Mouse (Mus musculus) forebrain, embryonic 16.5 days (tissue): ENCODE data around the gene Smarcc2. TPM values are rescaled to one million over a fixed set of nuclear protein-coding genes. Genes with fewer than 3 reads are reported as not detected.
A peak's percentile ranks its signal among the peaks of the same experiment; 100 is the strongest.

Experiments used
- ATAC-seq: fragments of 200-750 bp; cut with Nextera tagmentation; 2 replicates; pipeline ENCODE4 v1.8.0; 2017; ENCODE audit warnings: mild to moderate bottlenecking, moderate library complexity
- H3K27ac ChIP-seq: fragments of 300-500 bp; sonication (generic); 2 replicates; pipeline ENCODE4 v1.5.1; 2014; ENCODE audit warnings: low read length, control low read depth
- H3K27me3 ChIP-seq: fragments of 300-500 bp; sonication (generic); replicated peaks from 2 replicates; pipeline ENCODE4 v1.6.1; 2014; ENCODE audit warnings: low read length; ENCODE audit not compliant: control insufficient read depth, insufficient read depth
- H3K36me3 ChIP-seq: fragments of 300-500 bp; sonication (generic); 2 replicates; pipeline ENCODE4 v1.6.1; 2014; ENCODE audit not compliant: control insufficient read depth, insufficient read depth
- H3K4me1 ChIP-seq: fragments of 300-500 bp; sonication (generic); replicated peaks from 2 replicates; pipeline ENCODE4 v1.6.1; 2014; ENCODE audit warnings: low read length; ENCODE audit not compliant: control insufficient read depth, insufficient read depth
- H3K4me2 ChIP-seq: fragments of 300-500 bp; sonication (generic); 2 replicates; pipeline ENCODE4 v1.6.1; 2014; ENCODE audit warnings: mild to moderate bottlenecking, low read length, control low read depth
- H3K4me3 ChIP-seq: fragments of 300-500 bp; sonication (generic); replicated peaks from 2 replicates; pipeline ENCODE4 v1.5.1; 2014; ENCODE audit warnings: mild to moderate bottlenecking, low read length, control low read depth
- H3K9ac ChIP-seq: fragments of 300-500 bp; sonication (generic); replicated peaks from 2 replicates; pipeline ENCODE4 v1.6.1; 2014; ENCODE audit warnings: low read depth, low read length, control low read depth
- H3K9me3 ChIP-seq: fragments of 300-500 bp; sonication (generic); 2 replicates; pipeline ENCODE4 v1.6.1; 2016; ENCODE audit warnings: low read length; ENCODE audit not compliant: control insufficient read depth
- WGBS: fragments of 180-500 bp; shearing (Covaris S2); extraction: QIAGEN DNeasy Blood & Tissue Kit; methylation state at CpG from one replicate; pipeline ENCODE4 v1.1.7; 2014; 5-methylcytosine and 5-hydroxymethylcytosine counted together
- polyA plus RNA-seq: library from polyadenylated mRNA; unstranded; fragments of >200 nt; fragmentation: Nextera tagmentation; extraction: Ambion mirVana; gene quantifications from 2 replicates; pipeline ENCODE4 v1.2.1, GENCODE M21; 2015

The Smarcc2 gene
- 215 and 217 TPM in 2 replicates for polyA plus RNA-seq

GRCm38 (mm10) chr10:128458719-128459408 lies at the start of gene Smarcc2:
Gene Smarcc2, plus strand, starts transcription at chr10:128459248.
- Histone ChIP-seq H3K9me3 (no peaks in the 10 kb centered on the region), H3K4me3 (peak within 1 kb of the TSS; percentile 86), H3K27ac (peak within 1 kb of the TSS; percentile 95), H3K4me2 (peak within 1 kb of the TSS; percentile 94), H3K36me3 (peaks cover 12% of the 10 kb centered on the region), H3K9ac (peak within 1 kb of the TSS; percentile 95), H3K4me1 (peaks cover 10% of the 10 kb centered on the region), H3K27me3 (no peaks in the 10 kb centered on the region)
- under 1% methylated on average over 75 of the region's 86 CpGs for WGBS
- peak; percentile 76 for ATAC-seq

GRCm38 (mm10) chr10:128409692-128410559 lies 49.1 kb upstream of the Smarcc2 start:
- 5% methylated on average over 36 of the region's 36 CpGs for WGBS
- H3K4me3 ChIP-seq, result peak overlapping the region; percentile 89
- ATAC-seq, result peak; percentile 90

GRCm38 (mm10) chr10:128410560-128410845 lies 48.5 kb upstream of the Smarcc2 start:
- peaks cover 40% of the 10 kb centered on the region for H3K4me1 ChIP-seq
- H3K4me2 ChIP-seq, result peak overlapping the region; percentile 88
- peaks cover 3% of the 10 kb centered on the region; the same call in 1 of the 2 replicates for H3K36me3 ChIP-seq
- H3K9ac ChIP-seq, result no peak overlapping the region
- no peaks in the 10 kb centered on the region for H3K27me3 ChIP-seq
- 0 out of 2 replicates have a peak overlapping the region, but pooled peaks have one; percentile 8 for H3K27ac ChIP-seq
- 25% methylated on average over 4 of the region's 4 CpGs for WGBS
- no peak for ATAC-seq
- no peaks in the 10 kb centered on the region for H3K9me3 ChIP-seq
- H3K4me3 ChIP-seq, result no peak overlapping the region; the same call in 1 of the 2 replicates

More at GRCm38 (mm10) chr10:128409692-128410559, 49.1 kb upstream of the Smarcc2 start:
- peaks cover 40% of the 10 kb centered on the region for H3K4me1 ChIP-seq
- no peaks in the 10 kb centered on the region for H3K9me3 ChIP-seq
- no peaks in the 10 kb centered on the region for H3K27me3 ChIP-seq
- no peaks in the 10 kb centered on the region for H3K36me3 ChIP-seq
- H3K9ac ChIP-seq, result peak overlapping the region; percentile 89
- H3K27ac ChIP-seq, result peak overlapping the region; percentile 90
- H3K4me2 ChIP-seq, result peak overlapping the region; percentile 88

- ATAC-seq, result peak; percentile 86
- under 1% methylated on average over 48 of the region's 50 CpGs for WGBS
- peak within 1 kb of the TSS; percentile 95 for H3K27ac ChIP-seq
Observed at GRCm38 (mm10) chr10:128411211-128412054, 47.6 kb upstream of the Smarcc2 start, which contains the start of the genes Nabp2 and Rnf41. Gene Nabp2, minus strand, starts transcription at chr10:128411492. Gene Rnf41, plus strand, starts transcription at chr10:128411657.

GRCm38 (mm10) chr10:128412055-128412381 lies 47.0 kb upstream of the Smarcc2 start:
- Histone ChIP-seq H3K9ac (peak overlapping the region; percentile 79), H3K4me2 (peak overlapping the region; percentile 84), H3K4me1 (peaks cover 40% of the 10 kb centered on the region), H3K27ac (peak overlapping the region; percentile 95), H3K36me3 (peaks cover 17% of the 10 kb centered on the region), H3K27me3 (no peaks in the 10 kb centered on the region), H3K4me3 (peak overlapping the region; percentile 77), H3K9me3 (no peaks in the 10 kb centered on the region)
- no peak for ATAC-seq
- WGBS, result under 1% methylated on average over 14 of the region's 14 CpGs

More at GRCm38 (mm10) chr10:128411211-128412054, 47.6 kb upstream of the Smarcc2 start, which contains the start of the genes Nabp2 and Rnf41:
- peak within 1 kb of the TSS; percentile 79 for H3K9ac ChIP-seq
- no peaks in the 10 kb centered on the region for H3K9me3 ChIP-seq
- H3K27me3 ChIP-seq, result no peaks in the 10 kb centered on the region
- H3K4me2 ChIP-seq, result peak within 1 kb of the TSS; percentile 88
- peaks cover 12% of the 10 kb centered on the region for H3K36me3 ChIP-seq
- peak within 1 kb of the TSS; percentile 77 for H3K4me3 ChIP-seq
- H3K4me1 ChIP-seq, result peaks cover 40% of the 10 kb centered on the region

- Histone ChIP-seq H3K27me3 (no peaks in the 10 kb centered on the region), H3K36me3 (peaks cover 17% of the 10 kb centered on the region), H3K9me3 (no peaks in the 10 kb centered on the region), H3K9ac (peak overlapping the region; percentile 79), H3K4me2 (peak overlapping the region; percentile 84), H3K4me1 (peaks cover 40% of the 10 kb centered on the region), H3K4me3 (peak overlapping the region; percentile 77), H3K27ac (no peak overlapping the region; the same call in 1 of the 2 replicates)
- 40% methylated on average over 1 of the region's 1 CpGs for WGBS
- no peak for ATAC-seq
Observed at GRCm38 (mm10) chr10:128412558-128412957, 46.5 kb upstream of the Smarcc2 start.

GRCm38 (mm10) chr10:128413076-128413475 lies 46.0 kb upstream of the Smarcc2 start:
- no peak overlapping the region; the same call in 1 of the 2 replicates for H3K4me3 ChIP-seq
- peak overlapping the region; percentile 84 for H3K4me2 ChIP-seq
- ATAC-seq, result no peak
- WGBS, result 30% methylated on average over 1 of the region's 1 CpGs
- H3K9me3 ChIP-seq, result no peaks in the 10 kb centered on the region
- H3K4me1 ChIP-seq, result peaks cover 37% of the 10 kb centered on the region
- H3K9ac ChIP-seq, result no peak overlapping the region
- H3K36me3 ChIP-seq, result peaks cover 17% of the 10 kb centered on the region
- no peaks in the 10 kb centered on the region for H3K27me3 ChIP-seq
- H3K27ac ChIP-seq, result no peak overlapping the region

GRCm38 (mm10) chr10:128414848-128415247 lies 44.2 kb upstream of the Smarcc2 start:
- no peaks in the 10 kb centered on the region for H3K27me3 ChIP-seq
- no peak overlapping the region for H3K9ac ChIP-seq
- H3K9me3 ChIP-seq, result no peaks in the 10 kb centered on the region
- 94% methylated on average over 5 of the region's 5 CpGs for WGBS
- H3K4me3 ChIP-seq, result no peak overlapping the region
- peaks cover 21% of the 10 kb centered on the region for H3K36me3 ChIP-seq
- ATAC-seq, result no peak
- peaks cover 29% of the 10 kb centered on the region for H3K4me1 ChIP-seq
- no peak overlapping the region for H3K4me2 ChIP-seq
- H3K27ac ChIP-seq, result no peak overlapping the region
